Mouse (Mus musculus) intestine, postnatal 0 days (tissue): Measurements from ENCODE around the gene Upf3b. TPM values are rescaled to one million over a fixed set of nuclear protein-coding genes. Genes with fewer than 3 reads are reported as not detected.
A peak's percentile ranks its signal among the peaks of the same experiment; 100 is the strongest.

Source experiments
- ATAC-seq: fragments of 200-750 bp; cut with Nextera tagmentation; 2 replicates; pipeline ENCODE4 v1.8.0; 2017; ENCODE audit warnings: mild to moderate bottlenecking, moderate TSS enrichment, moderate library complexity
- H3K27ac ChIP-seq: fragments of 300-500 bp; sonication (generic); 2 replicates; pipeline ENCODE4 v1.5.1; 2014; ENCODE audit warnings: mild to moderate bottlenecking, low read depth, low read length, moderate library complexity
- H3K27me3 ChIP-seq: fragments of 300-500 bp; sonication (generic); replicated peaks from 2 replicates; pipeline ENCODE4 v1.6.1; 2014; ENCODE audit warnings: low read length, mixed read lengths; ENCODE audit not compliant: control insufficient read depth, insufficient read depth
- H3K36me3 ChIP-seq: fragments of 300-500 bp; sonication (generic); 2 replicates; pipeline ENCODE4 v1.6.1; 2014; ENCODE audit warnings: mild to moderate bottlenecking, moderate library complexity; ENCODE audit not compliant: control insufficient read depth, insufficient read depth
- H3K4me1 ChIP-seq: fragments of 300-500 bp; sonication (generic); replicated peaks from 2 replicates; pipeline ENCODE4 v1.6.1; 2014; ENCODE audit warnings: antibody characterized with exemption, low read length, mixed read lengths; ENCODE audit not compliant: control insufficient read depth, insufficient read depth
- H3K4me2 ChIP-seq: fragments of 300-500 bp; sonication (generic); replicated peaks from 2 replicates; pipeline ENCODE4 v1.6.1; 2014; ENCODE audit warnings: low read depth, mild to moderate bottlenecking, moderate library complexity
- H3K4me3 ChIP-seq: fragments of 300-500 bp; sonication (generic); 2 replicates; pipeline ENCODE4 v1.5.1; 2014; ENCODE audit warnings: low read depth, low read length
- H3K9ac ChIP-seq: fragments of 300-500 bp; sonication (generic); 2 replicates; pipeline ENCODE4 v1.6.1; 2014; ENCODE audit warnings: mild to moderate bottlenecking, low read depth, low read length
- H3K9me3 ChIP-seq: fragments of 300-500 bp; sonication (generic); 2 replicates; pipeline ENCODE4 v1.6.1; 2016; ENCODE audit warnings: mixed run types; ENCODE audit not compliant: control insufficient read depth
- CTCF ChIP-seq: sonication (generic); IDR thresholded peaks from 2 replicates; pipeline ENCODE4 v1.5.1; 2016; ENCODE audit warnings: low read depth, mild to moderate bottlenecking, control low read depth, antibody characterized with exemption, moderate library complexity
- WGBS: fragments of 180-500 bp; shearing (Covaris S2); extraction: QIAGEN DNeasy Blood & Tissue Kit; methylation state at CpG from one replicate; pipeline ENCODE4 v1.1.7; 2014; 5-methylcytosine and 5-hydroxymethylcytosine counted together
- polyA plus RNA-seq: library from polyadenylated mRNA; unstranded; fragments of >200 nt; fragmentation: Nextera tagmentation; extraction: Ambion mirVana; gene quantifications from 2 replicates; pipeline ENCODE4 v1.2.1, GENCODE M21; 2015

Upf3b gene
- polyA plus RNA-seq, 1 experiment from 2014 or later, result 9.6 TPM

DNA sequence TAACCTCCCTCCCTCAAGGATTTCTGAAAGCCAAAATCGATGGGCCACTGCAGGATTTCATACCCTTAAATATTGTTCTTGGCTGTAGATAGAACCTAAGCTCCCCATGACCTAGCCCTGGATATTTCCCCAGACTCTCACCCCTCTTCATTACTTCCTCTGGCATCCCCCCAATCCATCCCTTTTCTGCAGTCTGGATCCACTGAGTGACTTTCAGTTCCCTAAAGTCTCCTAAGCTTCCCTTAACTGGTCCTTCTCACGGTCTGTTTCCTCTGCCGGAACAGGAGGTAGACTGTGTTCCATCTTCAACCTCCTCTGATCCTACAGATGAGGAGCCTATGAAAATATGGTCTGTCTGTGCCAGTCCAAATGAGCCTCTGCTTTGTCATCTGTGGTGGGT, 42.8 kb downstream of the Upf3b start:
- TF ChIP-seq CTCF, result no peak
- H3K4me2 ChIP-seq, result no peak overlapping the region
- no peaks in the 10 kb centered on the region for H3K9me3 ChIP-seq
- no peaks in the 10 kb centered on the region for H3K27me3 ChIP-seq
- no peaks in the 10 kb centered on the region for H3K36me3 ChIP-seq
- H3K27ac ChIP-seq, result no peak overlapping the region
- H3K4me3 ChIP-seq, result no peak overlapping the region
- H3K9ac ChIP-seq, result no peak overlapping the region
- 81% methylated on average over 3 of the region's 3 CpGs for WGBS
- no peaks in the 10 kb centered on the region for H3K4me1 ChIP-seq
- ATAC-seq, result no peak

DNA sequence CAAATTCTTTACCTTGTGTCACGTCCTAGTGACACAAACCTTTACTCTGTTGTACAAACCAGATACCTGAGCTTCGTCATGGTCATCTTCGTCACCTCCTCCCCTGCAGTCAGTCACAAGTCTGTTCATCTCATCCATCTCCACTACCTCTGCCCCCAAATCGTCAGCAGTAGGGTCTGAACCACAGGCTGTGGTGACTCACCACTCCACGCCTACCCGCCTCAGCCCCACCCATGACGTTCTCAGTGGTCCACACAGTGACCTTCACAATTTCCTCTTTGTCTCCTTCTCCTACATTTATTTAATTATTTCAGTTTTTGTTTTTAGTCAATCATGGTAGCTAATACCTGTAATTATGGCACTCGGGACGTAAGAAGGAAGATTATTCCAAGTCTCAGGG, 46.2 kb downstream of the Upf3b start:
- WGBS, result 74% methylated on average over 9 of the region's 9 CpGs

GRCm38 (mm10) chrX:37048890-37049823, 61.0 kb downstream of the Upf3b start:
- ATAC-seq, result no peak
- Histone ChIP-seq H3K9me3 (no peaks in the 10 kb centered on the region), H3K36me3 (no peaks in the 10 kb centered on the region), H3K4me3 (peak overlapping the region; percentile 37), H3K27ac (no peak overlapping the region), H3K4me1 (no peaks in the 10 kb centered on the region), H3K9ac (no peak overlapping the region), H3K4me2 (peak overlapping the region; percentile 63), H3K27me3 (peaks cover 25% of the 10 kb centered on the region)
- no peak for TF ChIP-seq CTCF
- WGBS, result 22% methylated on average over 69 of the region's 70 CpGs

More for the DNA sequence above, 46.2 kb downstream of the Upf3b start:
- no peak for TF ChIP-seq CTCF
- ATAC-seq, result no peak
- H3K27me3 ChIP-seq, result no peaks in the 10 kb centered on the region
- no peak overlapping the region for H3K9ac ChIP-seq
- no peak overlapping the region for H3K27ac ChIP-seq
- no peak overlapping the region for H3K4me3 ChIP-seq
- H3K9me3 ChIP-seq, result no peaks in the 10 kb centered on the region
- H3K36me3 ChIP-seq, result no peaks in the 10 kb centered on the region
- H3K4me2 ChIP-seq, result no peak overlapping the region
- no peaks in the 10 kb centered on the region for H3K4me1 ChIP-seq

DNA sequence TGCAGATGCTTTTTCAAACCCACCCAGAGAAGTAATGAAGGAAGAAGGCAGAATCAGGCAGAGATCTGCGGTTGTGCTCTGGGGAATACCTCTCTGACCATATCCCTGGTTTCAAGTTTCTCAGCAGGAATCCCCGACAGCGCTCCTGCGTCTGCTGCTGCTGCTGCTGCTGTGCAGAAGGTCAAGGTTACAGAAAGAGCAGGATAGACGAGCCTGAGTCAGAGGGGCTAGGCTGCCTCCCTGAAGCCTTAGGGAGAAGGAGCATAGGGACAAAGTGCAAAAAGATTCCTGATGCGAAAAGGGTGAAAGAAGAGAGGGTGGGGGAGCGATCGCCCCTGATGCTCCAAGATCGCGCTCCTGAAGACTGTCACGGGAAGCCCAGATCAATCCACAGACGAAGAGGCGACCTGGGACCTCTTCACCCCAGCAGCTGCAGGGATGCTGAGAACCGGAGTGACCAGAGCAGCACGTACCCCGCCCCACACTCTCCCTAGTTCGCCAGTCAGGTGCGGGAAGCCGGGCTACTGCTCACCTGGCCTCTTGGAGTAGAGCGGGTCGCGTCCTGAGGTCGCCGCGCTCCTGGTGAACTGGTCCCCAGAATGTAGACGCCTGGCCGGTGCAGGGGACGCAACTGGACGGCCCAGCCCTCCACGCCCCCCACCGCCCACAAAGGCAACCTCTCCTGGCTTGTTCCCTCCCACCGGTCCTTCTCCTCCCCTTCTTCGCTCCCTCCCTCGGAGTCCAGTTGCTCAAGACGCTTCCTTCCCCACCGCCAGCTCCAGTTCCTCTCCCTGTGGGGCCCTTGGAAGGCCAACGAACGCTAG, 61.8 kb downstream of the Upf3b start, which contains the start of gene Sowahd:
Gene Sowahd, plus strand, starts transcription at position 780 of the 824 bp plus-strand sequence.
- Histone ChIP-seq H3K36me3 (no peaks in the 10 kb centered on the region), H3K9me3 (no peaks in the 10 kb centered on the region), H3K4me3 (peak within 1 kb of the TSS; percentile 37), H3K27ac (no peak within 1 kb of the TSS), H3K4me2 (peak within 1 kb of the TSS; percentile 63), H3K27me3 (peaks cover 25% of the 10 kb centered on the region), H3K4me1 (no peaks in the 10 kb centered on the region), H3K9ac (no peak within 1 kb of the TSS)
- ATAC-seq, result no peak
- 25% methylated on average over 36 of the region's 38 CpGs for WGBS
- no peak for TF ChIP-seq CTCF

DNA sequence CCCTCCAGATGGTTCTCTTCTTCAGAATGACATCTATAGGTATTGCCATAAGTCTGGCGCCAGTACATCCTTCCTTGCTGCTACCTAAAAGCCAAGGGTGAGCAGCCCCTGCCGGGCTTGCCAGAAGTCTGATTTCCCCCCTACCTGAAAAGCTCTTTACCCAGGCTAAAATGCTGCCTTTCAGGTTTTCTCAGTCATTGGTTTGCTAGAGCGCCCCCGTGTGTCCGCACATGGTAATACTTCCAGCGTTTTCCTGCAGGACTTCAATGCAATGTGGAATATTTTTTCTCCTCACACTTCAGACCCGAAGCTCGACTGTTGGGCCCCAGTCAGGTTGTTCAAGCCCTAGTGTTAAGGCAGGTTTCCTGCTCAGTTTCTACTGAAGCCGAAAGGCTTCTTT, 67.4 kb downstream of the Upf3b start:
- H3K9ac ChIP-seq, result no peak overlapping the region
- H3K4me3 ChIP-seq, result no peak overlapping the region
- TF ChIP-seq CTCF, result peak; percentile 67
- H3K36me3 ChIP-seq, result no peaks in the 10 kb centered on the region
- WGBS, result 24% methylated on average over 9 of the region's 9 CpGs
- H3K4me1 ChIP-seq, result no peaks in the 10 kb centered on the region
- H3K9me3 ChIP-seq, result no peaks in the 10 kb centered on the region
- H3K27ac ChIP-seq, result no peak overlapping the region
- peaks cover 4% of the 10 kb centered on the region; the same call in 1 of the 2 replicates for H3K27me3 ChIP-seq
- no peak overlapping the region for H3K4me2 ChIP-seq
- ATAC-seq, result no peak

Other genes starting within 250 kb of the Upf3b start
- 153 and 168 TPM in 2 replicates for gene Ube2a, start 236.4 kb downstream of the Upf3b start, polyA plus RNA-seq
- gene C330007P06Rik, start 236.2 kb downstream of the Upf3b start, polyA plus RNA-seq, result 17.8 and 18.1 TPM in 2 replicates
- gene Nkrf, start 207.4 kb downstream of the Upf3b start, polyA plus RNA-seq, result 1.4 TPM in 2 replicates
- 5.7 and 6.6 TPM in 2 replicates for gene Sept6, start 118.5 kb downstream of the Upf3b start, polyA plus RNA-seq
- gene Sowahd, start 61.5 kb downstream of the Upf3b start, polyA plus RNA-seq, result not detected in 2 replicates
- 425 and 450 TPM in 2 replicates for gene Rpl39, start 24.9 kb downstream of the Upf3b start, polyA plus RNA-seq
- 9.1 and 11.6 TPM in 2 replicates for gene Nkap, start 16.5 kb upstream of the Upf3b start, polyA plus RNA-seq
- 0.10 TPM in 1 of 2 replicates, not detected in the other for gene Akap14, start 58.5 kb upstream of the Upf3b start, polyA plus RNA-seq
- gene Ndufa1, start 80.8 kb upstream of the Upf3b start, polyA plus RNA-seq, result 676 and 731 TPM in 2 replicates
- gene Rnf113a1, start 80.9 kb upstream of the Upf3b start, polyA plus RNA-seq, result 6.1 and 7.1 TPM in 2 replicates
- not detected in 2 replicates for gene Gm9, start 100.7 kb upstream of the Upf3b start, polyA plus RNA-seq
- not detected in 2 replicates for gene Rhox1, start 111.9 kb upstream of the Upf3b start, polyA plus RNA-seq
- not detected in 2 replicates for gene Rhox2a, start 134.7 kb upstream of the Upf3b start, polyA plus RNA-seq
- not detected in 2 replicates for gene Rhox3a, start 139.6 kb upstream of the Upf3b start, polyA plus RNA-seq
- not detected in 2 replicates for gene Rhox4a, start 155.0 kb upstream of the Upf3b start, polyA plus RNA-seq